ENCODE assay signal across 29 mouse cellular contexts in the genomic region with DNA sequence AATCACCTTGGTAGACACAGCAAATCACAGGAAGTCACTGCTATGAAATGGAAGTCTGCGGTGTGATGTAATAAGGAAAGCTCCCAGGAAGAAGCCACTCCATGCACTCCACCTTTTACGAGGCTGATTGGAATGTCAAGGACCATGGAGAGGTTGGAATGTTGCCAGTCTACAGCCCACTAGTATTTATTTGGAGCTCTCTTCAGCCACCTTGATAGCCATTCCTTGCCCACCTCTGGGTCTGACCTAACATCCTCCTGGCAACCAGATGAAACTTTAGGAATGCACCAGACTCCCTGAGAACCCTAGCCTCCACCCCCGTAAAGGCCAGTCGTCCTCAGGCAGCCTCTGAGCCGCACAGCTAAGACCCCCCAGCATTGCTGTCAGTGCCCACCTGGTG.
A peak's percentile ranks its signal among the peaks of the same experiment; 100 is the strongest.
DNase-seq lines count a peak whose midpoint lies in the region; ATAC-seq and TF ChIP-seq lines count a peak whose summit lies in the region.
"Had no signal": no experiment of that assay in that cellular context is flagged by ENCODE, and none has a peak within 500 bp of the region (broad histone marks: within the 10 kb centered on the region; RNA-seq: fewer than 3 reads in every experiment).

No protein-coding gene starts in this region.

- no peak overlapping the region for H3K9ac ChIP-seq in lung, embryonic 15.5 days
- H3K9ac ChIP-seq: embryonic facial prominence, embryonic 13.5 days; forebrain, embryonic 13.5 days; heart, embryonic 13.5 days; hindbrain, embryonic 14.5 days had no signal

- H3K36me3 ChIP-seq in lung, embryonic 15.5 days = no peaks in the 10 kb centered on the region
- H3K36me3 ChIP-seq: embryonic facial prominence, embryonic 10.5 days; embryonic facial prominence, embryonic 13.5 days; forebrain, embryonic 10.5 days; heart, embryonic 10.5 days; heart, embryonic 13.5 days had no signal

- TF ChIP-seq POLR2A in lung, adult 2 months (IDR thresholded peaks at IDR 0.05; ENCODE audit: borderline replicate concordance, extremely low read depth, low read depth, low read length) = no peak

- no peaks in the 10 kb centered on the region for H3K9me3 ChIP-seq in lung, embryonic 15.5 days
- H3K9me3 ChIP-seq: embryonic facial prominence, embryonic 10.5 days; embryonic facial prominence, embryonic 13.5 days; forebrain, embryonic 10.5 days; forebrain, embryonic 13.5 days; heart, embryonic 10.5 days; heart, embryonic 13.5 days had no signal

- no peak for TF ChIP-seq CTCF in lung, adult 2 months (IDR thresholded peaks at IDR 0.05; ENCODE audit: insufficient read depth, low read length)

- H3K4me2 ChIP-seq in lung, embryonic 15.5 days = no peak overlapping the region
- H3K4me2 ChIP-seq: embryonic facial prominence, embryonic 13.5 days; forebrain, embryonic 13.5 days; heart, embryonic 13.5 days; hindbrain, embryonic 14.5 days had no signal

- peaks cover 16% of the 10 kb centered on the region for H3K4me1 ChIP-seq in lung, adult 2 months (ENCODE audit: control insufficient read depth, insufficient read depth, low read length)
- H3K4me1 ChIP-seq in lung, embryonic 15.5 days = peaks cover 10% of the 10 kb centered on the region
- H3K4me1 ChIP-seq: embryonic facial prominence, embryonic 13.5 days had no signal

- H3K27ac ChIP-seq in lung, embryonic 15.5 days = peak overlapping the region; percentile 46
- H3K27ac ChIP-seq: embryonic facial prominence, embryonic 10.5 days; embryonic facial prominence, embryonic 13.5 days; forebrain, embryonic 10.5 days; forebrain, embryonic 13.5 days; heart, embryonic 10.5 days; heart, embryonic 13.5 days; hindbrain, embryonic 14.5 days; hindbrain, postnatal 0 days had no signal

- H3K4me3 ChIP-seq in lung, adult 2 months (replicated peaks; ENCODE audit: extremely low read depth, low read depth, low read length) = no peak overlapping the region
- H3K4me3 ChIP-seq in lung, embryonic 15.5 days = no peak overlapping the region
- H3K4me3 ChIP-seq: embryonic facial prominence, embryonic 10.5 days; embryonic facial prominence, embryonic 13.5 days; erythroblast, embryonic 14.5 days; forebrain, embryonic 10.5 days; forebrain, embryonic 13.5 days; gastrocnemius, adult 2 months; heart, embryonic 10.5 days; heart, embryonic 13.5 days had no signal

- WGBS in lung, adult 2 months = 47% methylated on average over 5 of the region's 5 CpGs
- 41% methylated on average over 5 of the region's 5 CpGs for WGBS in lung, embryonic 15.5 days

- peak; percentile 52; the same call in 1 of the 2 replicates for ATAC-seq in lung, embryonic 15.5 days (ENCODE audit: borderline replicate concordance, extremely low read depth, low FRiP score, low TSS enrichment)
- no peak for ATAC-seq in granulocyte monocyte progenitor cell, adult 5-6 weeks (replicated peaks; ENCODE audit: poor library complexity, severe bottlenecking)
- no peak for ATAC-seq in megakaryocyte progenitor cell, adult 5-6 weeks (replicated peaks; ENCODE audit: poor library complexity)
- ATAC-seq: CD4-positive, CD25-positive, alpha-beta regulatory T cell, adult 4 months; forebrain, embryonic 13.5 days; forebrain, embryonic 16.5 days; hindbrain, postnatal 0 days had no signal

- DNase-seq in lung, adult 2 months = peak; percentile 59
- peak; percentile 76 for DNase-seq in lung, postnatal 10 days
- peak; percentile 89 for DNase-seq in lung, postnatal 36 days
- no peak for DNase-seq in cerebellum, postnatal 4 days (ENCODE audit: low spot score in 2 of 2)
- no peak for DNase-seq in urinary bladder, postnatal 10 days (ENCODE audit: low spot score)
- DNase-seq: adrenal gland, adult 2 months; adrenal gland, postnatal 25 days; cerebellum, adult 18-20 months; cerebellum, adult 9-10 months; cerebellum, postnatal 14 days; gastrocnemius, adult 2 months; gastrocnemius, postnatal 14 days; heart, adult 18-20 months; heart, postnatal 14 days; heart, postnatal 4 days had no signal

- H3K27me3 ChIP-seq in lung, embryonic 15.5 days = no peaks in the 10 kb centered on the region
- H3K27me3 ChIP-seq: embryonic facial prominence, embryonic 13.5 days; forebrain, embryonic 13.5 days; heart, embryonic 13.5 days had no signal

Comparison
In these comparisons a context has a peak if more than half of its experiments do, and no peak if none do; other contexts are left out.
1. DNase-seq: peak in lung, adult 2 months (single experiment), lung, postnatal 10 days (single experiment) and lung, postnatal 36 days (single experiment); none in cerebellum, postnatal 4 days (0 of 2) and urinary bladder, postnatal 10 days (single experiment).